Mouse (Mus musculus) liver, embryonic 14 days (tissue): ENCODE data around the gene Gm17359. TPM values are rescaled to one million over a fixed set of nuclear protein-coding genes. Genes with fewer than 3 reads are reported as not detected.

Experiments
- polyA plus RNA-seq: library from polyadenylated mRNA; depleted of rRNA; stranded (reverse); fragments of >200 nt; gene quantifications from 2 replicates; pipeline ENCODE4 v1.2.3, GENCODE M21; 2012; rRNA removed

Gm17359 gene
- not detected in 2 replicates for polyA plus RNA-seq

GRCm38 (mm10) chr3:79336044-79336766, at the start of gene Gm17359:
Gene Gm17359 (plus strand): TSS chr3:79336661.

Other genes with a start within 250 kb of the Gm17359 start
- gene Rapgef2, start 50.1 kb upstream of the Gm17359 start, polyA plus RNA-seq, result 1.3 TPM in 2 replicates
- 5.3 and 7.4 TPM in 2 replicates for gene Fnip2, start 231.1 kb downstream of the Gm17359 start, polyA plus RNA-seq